Mouse (Mus musculus): Measurements from ENCODE around the gene Gtsf1.

DNA sequence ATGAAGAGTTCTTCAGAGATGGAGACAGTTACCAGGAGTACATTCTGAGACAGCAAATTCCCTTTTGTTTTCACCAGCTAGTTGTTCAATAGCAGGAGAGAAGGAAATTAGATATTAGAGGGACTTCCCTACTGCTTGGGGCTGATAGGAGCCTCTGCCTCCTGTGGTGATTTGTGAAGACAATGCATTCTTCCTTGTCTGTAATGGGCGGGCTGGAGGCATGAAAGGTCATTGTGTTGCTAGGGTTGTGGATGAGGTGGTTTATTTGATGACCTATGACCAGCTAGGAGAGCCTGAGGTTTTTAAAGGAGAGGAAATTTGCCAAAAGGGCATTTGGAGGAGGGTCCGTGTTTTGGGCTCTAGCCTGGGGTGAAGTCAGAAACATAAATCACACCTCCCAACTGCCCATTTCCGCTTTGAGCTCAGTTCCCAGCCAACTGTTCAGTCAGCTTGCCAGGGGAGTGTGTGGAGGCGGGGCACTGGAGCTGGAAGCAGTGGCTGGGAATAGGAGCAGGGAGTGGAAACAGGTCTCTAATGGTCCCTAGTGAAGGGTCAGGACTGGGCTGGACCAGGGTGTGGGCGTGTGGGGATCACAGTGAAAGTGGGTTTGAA, 47.4 kb downstream of the Gtsf1 start:
- TF ChIP-seq CTCF (IDR thresholded peaks at IDR 0.05; ENCODE audit: insufficient read depth, low read length) = no peak
- no peak for TF ChIP-seq POLR2A (IDR thresholded peaks at IDR 0.05; ENCODE audit: borderline replicate concordance, extremely low read depth, low read depth, low read length)

Data from lung, adult 2 months (tissue).